Mouse (Mus musculus): ENCODE measurements around the gene Wt1.

DNA sequence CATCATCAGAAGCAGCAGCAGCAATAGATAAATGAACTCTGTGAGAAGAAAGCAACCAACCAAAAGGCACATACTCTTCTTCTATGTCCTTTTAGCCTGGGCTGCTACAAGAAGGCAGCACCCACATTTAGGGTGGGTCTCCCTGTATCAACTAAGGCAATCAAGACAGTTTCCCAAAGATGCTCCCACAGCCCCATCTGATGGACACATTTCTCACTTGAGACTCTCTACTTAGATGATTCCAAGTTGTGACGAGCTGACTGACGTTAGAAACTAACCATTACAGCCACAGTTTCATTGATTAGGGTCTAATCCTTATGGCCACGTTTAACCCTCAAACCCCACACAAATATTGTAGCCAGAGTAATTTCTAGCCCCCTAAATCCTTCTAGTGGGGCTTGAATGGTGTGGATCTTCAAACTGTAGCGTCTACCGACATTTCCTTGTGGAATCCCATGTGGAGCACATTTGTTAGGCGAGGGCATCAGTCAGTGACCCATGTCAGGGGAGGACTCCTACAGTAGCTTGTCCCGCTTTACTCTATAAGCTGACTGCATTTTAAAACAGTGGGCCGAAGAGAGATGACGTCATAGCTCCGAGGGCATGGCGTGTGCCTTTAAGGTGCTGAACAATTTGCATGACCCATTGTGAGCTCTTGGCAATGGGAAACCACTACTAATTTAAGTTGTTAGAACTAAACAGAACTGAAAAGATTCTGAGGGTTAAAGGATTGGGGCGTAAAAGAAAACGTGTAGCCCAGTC lies 59.6 kb downstream of the Wt1 start:
- no peak for TF ChIP-seq CTCF (IDR thresholded peaks at IDR 0.05; ENCODE audit: low read depth, low read length)
- no peak for TF ChIP-seq EP300 (IDR thresholded peaks at IDR 0.05; ENCODE audit: insufficient read depth, low read depth, low read length)
- TF ChIP-seq POLR2A (IDR thresholded peaks at IDR 0.05; ENCODE audit: insufficient read depth, low read length), result no peak
